ENCODE assay signal across 24 mouse cellular contexts in genomic region chr16:35471841-35472568, GRCm38 (mm10). TPM values are rescaled to one million over a fixed set of nuclear protein-coding genes. Genes with fewer than 3 reads are reported as not detected.
DNase-seq lines count a peak whose midpoint lies in the region; TF ChIP-seq lines count a peak whose summit lies in the region.
"Had no signal": no experiment of that assay in that cellular context is flagged by ENCODE, and none has a peak within 500 bp of the region (broad histone marks: within the 10 kb centered on the region; RNA-seq: fewer than 3 reads in every experiment).

No protein-coding gene starts in this region.

- peaks cover 14% of the 10 kb centered on the region for H3K4me1 ChIP-seq in kidney, adult 2 months (ENCODE audit: control insufficient read depth, insufficient read depth, low read length)
- H3K4me1 ChIP-seq: embryonic facial prominence, embryonic 12.5 days; intestine, embryonic 15.5 days had no signal

- no peak overlapping the region for H3K4me3 ChIP-seq in kidney, adult 2 months (ENCODE audit: insufficient read depth, low read depth, low read length)
- H3K4me3 ChIP-seq: embryonic facial prominence, embryonic 12.5 days; intestine, embryonic 15.5 days; neural tube, embryonic 15.5 days had no signal

- H3K36me3 ChIP-seq in kidney, adult 2 months (ENCODE audit: control insufficient read depth, insufficient read depth, low read length) = no peaks in the 10 kb centered on the region
- H3K36me3 ChIP-seq: embryonic facial prominence, embryonic 12.5 days; G1E; intestine, embryonic 15.5 days; neural tube, embryonic 15.5 days had no signal

- 64% methylated on average over 17 of the region's 17 CpGs for WGBS in kidney, adult 2 months

- TF ChIP-seq POLR2A in kidney, adult 2 months (IDR thresholded peaks at IDR 0.05; ENCODE audit: low read depth, low read length) = no peak

- peak; percentile 3 for DNase-seq in gastrocnemius, adult 18-20 months (ENCODE audit: low spot score)
- no peak for DNase-seq in gastrocnemius, postnatal 4 days (ENCODE audit: low spot score in 2 of 2)
- peak; percentile 16 for DNase-seq in heart, adult 8-10 months (ENCODE audit: low spot score)
- DNase-seq in heart, postnatal 4 days = no peak
- peak; percentile 24 for DNase-seq in kidney, adult 2 months
- DNase-seq in kidney, adult 11 months = no peak
- DNase-seq in R1 (ENCODE audit: low read depth, low spot score) = peak; percentile 13
- DNase-seq in B cell, adult 2 months = no peak
- DNase-seq: cerebellum, adult 11-12 months; cerebellum, adult 9-11 months; embryo, embryonic 11 days; kidney, postnatal 4 days; left cerebral cortex, postnatal 4 days; lung, adult 2 months; lung, postnatal 10 days; midbrain, embryonic 14.5 days; right cerebral cortex, postnatal 14 days had no signal

- H3K27me3 ChIP-seq in kidney, adult 2 months (replicated peaks; ENCODE audit: control insufficient read depth, insufficient read depth, low read length) = no peaks in the 10 kb centered on the region
- H3K27me3 ChIP-seq: embryonic facial prominence, embryonic 12.5 days; intestine, embryonic 15.5 days; neural tube, embryonic 15.5 days had no signal

- no peak for TF ChIP-seq CTCF in kidney, adult 2 months (conservative IDR thresholded peaks at IDR 0.05; ENCODE audit: insufficient read depth, insufficient read length, low read depth, low read length)

- no peak overlapping the region for H3K27ac ChIP-seq in kidney, adult 2 months (ENCODE audit: insufficient read depth, low read depth, low read length)
- H3K27ac ChIP-seq: embryonic facial prominence, embryonic 12.5 days; hindbrain, embryonic 14.5 days; intestine, embryonic 15.5 days; liver, embryonic 14.5 days; macrophage; neural tube, embryonic 15.5 days had no signal

RNA-seq across cellular contexts. Expression of gene Pdia5, which starts 18.7 kb away (rescaled TPM):
- 1 to 10 TPM; 1.9 to 2.0 TPM for total RNA-seq in gastrocnemius, adult 18-20 months (2021)
- 10 to 100 TPM; 16.9 to 19.6 TPM for total RNA-seq in gastrocnemius, postnatal 4 days (2021)
- 1 to 10 TPM; 4.9 to 6.1 (median 5.5) TPM for total RNA-seq in heart, adult 8-10 months (2022)
- 10 to 100 TPM; 12.4 to 13.2 TPM for total RNA-seq in heart, postnatal 4 days (2021)
- 15.4 and 15.6 TPM in 2 replicates for polyA plus RNA-seq in kidney, adult 2 months (2012; rRNA removed)
- total RNA-seq: G1E had no signal
- polyA plus RNA-seq: G1E had no signal

Comparison
In these comparisons a context has a peak if more than half of its experiments do, and no peak if none do; other contexts are left out.
1. DNase-seq: peak in gastrocnemius, adult 18-20 months (single experiment), heart, adult 8-10 months (single experiment), kidney, adult 2 months (single experiment) and R1 (single experiment); none in gastrocnemius, postnatal 4 days (0 of 2), heart, postnatal 4 days (single experiment), kidney, adult 11 months (single experiment) and B cell, adult 2 months (0 of 2).